Mouse (Mus musculus) 3T3-L1 (cell line): ENCODE results near the gene Alb.

Experiments used
- DNase-seq: peaks from one replicate; pipeline ENCODE4 v3.0.0-alpha.2; 2015; ENCODE audit warnings: low read depth, low spot score

The Alb gene

GRCm38 (mm10) chr5:90492440-90492839, 31.7 kb downstream of the Alb start:
- DNase-seq, result no peak

DNA sequence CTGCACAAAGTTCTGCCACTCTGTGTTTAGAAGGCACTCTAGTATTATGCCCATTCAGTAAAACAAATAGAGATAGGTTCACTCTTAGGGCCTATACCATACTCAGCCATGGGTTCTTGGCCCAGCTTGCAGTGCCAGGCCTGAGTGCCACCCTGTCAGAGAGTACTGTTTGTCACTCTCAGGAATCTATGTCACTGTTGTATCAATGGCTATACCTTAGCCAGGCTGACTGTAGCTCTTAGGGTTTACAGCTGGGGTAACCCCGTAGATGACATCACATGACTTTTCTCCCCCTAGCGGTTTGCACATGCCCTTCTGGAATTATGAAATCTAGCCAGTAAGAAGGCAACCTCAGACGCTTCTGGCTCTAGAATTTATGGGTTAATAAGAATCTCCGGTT, 33.6 kb downstream of the Alb start:
- DNase-seq, result no peak

DNA sequence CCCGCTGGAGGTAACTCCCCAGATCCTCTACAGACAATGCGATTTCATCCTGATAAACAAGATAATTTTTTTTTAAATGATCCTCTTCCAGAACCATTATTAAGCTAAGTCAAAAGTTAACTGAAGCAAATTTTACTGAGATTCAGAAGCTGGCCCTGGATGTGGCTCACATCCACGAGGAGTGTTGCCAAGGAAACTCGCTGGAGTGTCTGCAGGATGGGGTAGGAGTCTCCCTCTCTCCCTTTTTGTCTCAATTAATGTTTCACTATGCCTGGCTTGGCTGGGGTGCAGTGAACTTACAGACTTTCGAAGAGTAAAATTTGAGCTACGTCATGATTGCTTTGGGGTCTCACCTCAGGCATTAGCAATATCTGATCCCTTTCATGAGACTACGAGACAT, 38.8 kb downstream of the Alb start:
- no peak for DNase-seq

DNA sequence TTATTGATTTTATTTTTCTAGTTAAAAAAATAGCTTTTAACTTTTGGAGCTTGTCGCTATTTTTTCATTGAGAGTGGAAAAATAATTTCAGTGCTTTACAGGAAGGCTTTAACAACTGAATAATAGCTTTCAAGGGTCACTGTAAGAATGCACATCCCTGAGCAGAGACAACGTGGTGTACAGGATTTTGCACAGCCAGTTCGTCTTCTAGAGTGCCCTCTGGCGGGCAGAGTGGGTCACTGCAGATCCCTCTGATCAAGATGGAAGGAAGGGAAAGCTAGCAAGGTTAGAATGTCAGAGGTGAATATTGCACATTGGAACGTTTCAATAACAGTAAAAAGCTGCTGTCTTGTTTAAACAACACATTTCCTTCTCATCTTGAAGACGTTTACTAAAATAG, 40.0 kb downstream of the Alb start:
- peak; percentile 91 for DNase-seq

DNA sequence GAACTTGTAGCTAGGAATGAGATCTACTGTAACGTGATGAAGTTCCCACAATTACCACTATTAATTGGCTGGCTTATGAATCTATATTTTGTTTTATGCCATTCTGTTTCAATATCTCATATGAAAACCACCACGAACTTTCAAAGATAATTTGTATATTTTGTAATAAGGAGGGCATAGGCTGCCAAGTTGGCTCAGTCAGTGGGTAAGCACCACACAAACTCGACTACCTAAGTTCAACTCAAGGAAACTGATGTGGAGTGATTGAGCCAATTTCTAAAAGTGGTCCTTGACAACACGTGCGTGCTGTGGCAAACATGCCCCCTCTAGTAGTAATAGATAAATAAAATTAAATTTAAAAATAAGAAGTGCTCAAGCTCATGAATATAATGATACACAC, 41.1 kb downstream of the Alb start:
- no peak for DNase-seq

DNA sequence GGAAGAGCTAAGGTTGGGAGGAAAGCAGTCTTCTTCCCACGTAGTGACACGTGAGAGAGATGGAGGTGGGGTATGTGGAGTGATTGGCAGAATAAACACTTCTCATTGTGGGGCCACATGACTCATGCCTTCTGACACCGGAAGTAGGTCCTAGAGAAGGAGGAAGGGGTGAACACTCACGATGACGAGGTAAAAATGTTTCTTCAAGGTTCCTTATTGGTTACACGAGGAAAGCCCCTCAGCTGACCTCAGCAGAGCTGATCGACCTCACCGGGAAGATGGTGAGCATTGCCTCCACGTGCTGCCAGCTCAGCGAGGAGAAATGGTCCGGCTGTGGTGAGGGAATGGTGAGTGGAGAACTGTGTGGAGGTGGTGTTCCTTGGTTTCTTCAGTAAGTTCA, 44.0 kb downstream of the Alb start:
- DNase-seq, result peak; percentile 34

DNA sequence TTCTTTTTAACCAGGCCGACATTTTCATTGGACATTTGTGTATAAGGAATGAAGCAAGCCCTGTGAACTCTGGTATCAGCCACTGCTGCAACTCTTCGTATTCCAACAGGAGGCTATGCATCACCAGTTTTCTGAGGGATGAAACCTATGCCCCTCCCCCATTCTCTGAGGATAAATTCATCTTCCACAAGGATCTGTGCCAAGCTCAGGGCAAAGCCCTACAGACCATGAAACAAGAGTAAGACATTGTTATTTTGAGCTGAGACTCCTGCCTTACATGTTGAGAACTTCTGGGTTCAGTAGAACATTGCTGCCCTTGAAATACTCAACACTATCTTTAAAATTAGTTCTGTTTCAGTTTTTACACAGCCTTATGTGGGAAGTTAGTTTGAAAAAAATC, 45.8 kb downstream of the Alb start:
- DNase-seq, result no peak

DNA sequence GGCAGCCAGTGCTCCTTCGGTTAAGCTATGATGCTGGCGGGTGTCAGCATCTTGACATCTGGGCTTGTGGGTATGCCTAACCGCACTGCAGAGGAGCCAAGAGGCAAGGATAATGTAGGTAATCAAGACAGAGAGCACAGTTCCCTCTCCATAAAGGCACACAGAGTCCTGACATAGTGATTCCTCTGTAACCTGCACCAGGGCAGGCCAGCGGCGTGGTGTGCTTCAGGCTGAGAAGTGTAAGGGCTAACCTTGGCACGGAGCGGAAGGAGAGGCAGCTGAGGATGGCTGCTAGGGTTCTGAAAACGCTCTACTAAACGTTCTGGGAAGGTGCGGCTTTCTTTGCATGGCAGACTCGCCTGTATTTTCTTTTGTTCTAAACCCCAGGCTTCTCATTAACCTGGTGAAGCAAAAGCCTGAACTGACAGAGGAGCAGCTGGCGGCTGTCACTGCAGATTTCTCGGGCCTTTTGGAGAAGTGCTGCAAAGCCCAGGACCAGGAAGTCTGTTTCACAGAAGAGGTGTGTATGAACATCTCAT, 46.8 kb downstream of the Alb start:
- no peak for DNase-seq

DNA sequence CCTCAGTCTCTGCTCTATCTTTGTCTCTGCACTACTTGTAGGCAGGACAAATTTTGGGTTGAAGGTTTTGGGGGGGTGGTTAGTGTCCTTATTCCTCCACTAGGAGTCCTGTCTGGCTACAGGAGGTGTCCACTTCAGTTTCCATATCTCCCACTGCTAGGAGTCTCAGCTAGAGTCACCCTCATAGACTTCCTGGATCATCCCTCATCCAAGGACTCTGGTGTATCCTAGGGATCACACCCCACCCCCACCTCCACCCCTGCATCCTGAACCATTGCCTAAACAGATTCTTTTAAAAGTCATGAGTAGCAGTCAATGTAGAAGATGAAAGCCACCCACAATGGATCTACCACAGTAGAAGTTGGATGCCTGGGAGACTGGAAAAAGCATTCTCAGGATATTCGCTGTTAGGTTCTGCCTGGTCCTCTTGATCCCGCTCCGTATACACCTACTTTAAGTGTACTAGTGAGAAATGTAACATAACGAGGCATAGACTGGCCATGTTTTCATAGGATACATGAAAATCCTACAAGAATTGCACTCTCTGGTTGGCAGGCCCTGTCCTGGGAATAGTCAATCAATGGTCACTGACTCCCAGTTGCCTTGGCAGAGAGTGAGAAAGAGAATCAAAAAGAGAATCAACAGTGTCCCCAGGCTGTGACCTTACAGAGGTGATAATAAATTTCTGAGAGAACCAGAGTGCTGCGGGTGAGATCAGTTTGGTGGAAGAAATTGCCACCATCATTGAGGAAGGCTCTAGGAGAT, 49.3 kb downstream of the Alb start:
- DNase-seq, result no peak

GRCm38 (mm10) chr5:90512288-90512955, 51.7 kb downstream of the Alb start:
- DNase-seq, result peak; percentile 41

- DNase-seq, result no peak
Measured at GRCm38 (mm10) chr5:90515561-90515960, 54.9 kb downstream of the Alb start.

- no peak for DNase-seq
Measured at GRCm38 (mm10) chr5:90518356-90519100, 57.8 kb downstream of the Alb start, which contains the start of gene Afm. Afm (plus strand) TSS chr5:90518932.
